Mouse (Mus musculus): ENCODE data around the gene Cisd1.

DNA sequence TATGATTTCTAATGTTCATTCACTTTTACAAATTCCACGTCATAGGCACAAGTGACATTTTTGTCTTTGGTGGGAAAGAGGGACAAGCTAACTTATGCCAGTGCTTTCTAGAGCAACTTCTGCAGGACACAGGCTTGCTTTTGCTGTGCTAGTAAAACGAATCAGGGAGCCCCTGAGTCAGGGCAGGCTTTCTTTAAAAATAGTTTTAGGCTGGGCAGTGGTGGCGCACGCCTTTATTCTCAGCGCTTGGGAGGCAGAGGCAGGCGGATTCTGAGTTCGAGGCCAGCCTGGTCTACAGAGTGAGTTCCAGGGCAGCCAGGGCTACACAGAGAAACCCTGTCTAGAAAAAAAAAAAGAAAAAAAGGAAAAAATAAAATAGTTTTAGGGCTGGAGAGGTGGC is 12.8 kb downstream of the Cisd1 start:
- TF ChIP-seq CTCF (IDR thresholded peaks at IDR 0.05; ENCODE audit: low read depth), result no peak
- no peak for TF ChIP-seq EP300 (IDR thresholded peaks at IDR 0.05; ENCODE audit: low read depth)

All from liver, embryonic 14.5 days (tissue).